Mouse (Mus musculus) C2C12 (cell line): Measurements from ENCODE around the gene Orm2. TPM values are rescaled to one million over a fixed set of nuclear protein-coding genes. Genes with fewer than 3 reads are reported as not detected.

Experiments used
- H3K27me3 ChIP-seq: one replicate; pipeline ENCODE4 v1.6.1; 2011; ENCODE audit not compliant: control insufficient read depth, insufficient read depth, insufficient read length
- H3K36me3 ChIP-seq: one replicate; pipeline ENCODE4 v1.6.1; 2011; ENCODE audit not compliant: control insufficient read depth, insufficient read depth
- H3K4me3 ChIP-seq: one replicate; pipeline ENCODE4 v1.5.1; 2011; ENCODE audit warnings: mild to moderate bottlenecking, control low read depth; ENCODE audit not compliant: poor library complexity, insufficient read depth, severe bottlenecking
- H3K79me2 ChIP-seq: one replicate; pipeline ENCODE4 v1.6.1; 2011; ENCODE audit not compliant: control insufficient read depth, insufficient read depth
- H3K79me3 ChIP-seq: one replicate; pipeline ENCODE4 v1.6.1; 2011; ENCODE audit warnings: low read depth, control low read depth
- H3ac ChIP-seq: one replicate; pipeline ENCODE3; 2011; ENCODE audit warnings: low read depth; ENCODE audit not compliant: control insufficient read depth, insufficient read length
- CEBPB ChIP-seq: IDR thresholded peaks from one replicate; pipeline ENCODE4 v1.6.1; 2011; ENCODE audit warnings: low read depth, mild to moderate bottlenecking, control low read depth, moderate library complexity
- CTCF ChIP-seq: IDR thresholded peaks from one replicate; pipeline ENCODE4 v1.5.1; 2011; ENCODE audit not compliant: control insufficient read depth, insufficient read depth, insufficient read length
- FOSL1 ChIP-seq: IDR thresholded peaks from one replicate; pipeline ENCODE4 v1.8.0; 2011; ENCODE audit warnings: mild to moderate bottlenecking, low read length; ENCODE audit not compliant: poor library complexity, insufficient read depth, severe bottlenecking
- MAX ChIP-seq: IDR thresholded peaks from one replicate; pipeline ENCODE4 v1.6.1; 2011; ENCODE audit warnings: mild to moderate bottlenecking, control low read depth
- MYOD1 ChIP-seq: IDR thresholded peaks from one replicate; pipeline ENCODE4 v1.6.1; 2011; ENCODE audit warnings: low read depth; ENCODE audit not compliant: control insufficient read depth, insufficient read length
- MYOG ChIP-seq: IDR thresholded peaks from one replicate; pipeline ENCODE4 v1.6.1; 2011; ENCODE audit not compliant: control insufficient read depth, insufficient read length; ENCODE audit errors: extremely low read depth
- USF1 ChIP-seq: IDR thresholded peaks from one replicate; pipeline ENCODE4 v1.6.1; 2011; ENCODE audit warnings: low read depth, mild to moderate bottlenecking, control low read depth, moderate library complexity
- polyA plus RNA-seq: library from polyadenylated mRNA; unstranded; fragments of >200 nt; fragmentation: generic; extraction: Trizol; gene quantifications from one replicate; pipeline ENCODE4 v1.2.1, GENCODE M21; 2012; ENCODE audit warnings: missing spikeins

The Orm2 gene
- polyA plus RNA-seq, 1 experiment: not detected

DNA sequence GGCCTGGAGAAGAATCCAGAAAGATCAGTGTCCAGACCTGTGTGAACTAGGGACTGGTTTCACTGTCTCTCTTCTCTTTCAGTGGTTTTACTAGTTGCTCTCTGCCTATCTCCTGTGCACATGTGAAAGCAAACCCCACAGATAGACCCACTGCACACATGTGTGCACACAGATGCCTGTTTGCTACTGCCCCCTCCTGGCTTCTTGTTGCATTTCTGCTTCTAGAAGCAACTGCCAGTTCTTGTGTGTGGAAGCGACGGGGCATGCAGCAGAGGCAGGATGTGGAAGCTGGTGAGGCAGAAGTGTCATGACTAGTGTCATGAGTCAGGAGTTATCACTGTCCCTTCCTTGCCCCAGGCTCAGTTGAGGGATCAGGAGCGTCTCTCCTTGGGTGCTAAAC is 9.6 kb downstream of the Orm2 start:
- Histone ChIP-seq H3K4me3 (no peak overlapping the region), H3K27me3 (no peaks in the 10 kb centered on the region), H3K79me2 (no peaks in the 10 kb centered on the region), H3ac (no peak overlapping the region), H3K36me3 (no peaks in the 10 kb centered on the region), H3K79me3 (no peaks in the 10 kb centered on the region)
- no peak for TF ChIP-seq USF1
- no peak for TF ChIP-seq CEBPB
- TF ChIP-seq MYOG: no peak
- TF ChIP-seq CTCF: peak; percentile 9
- TF ChIP-seq FOSL1: no peak
- TF ChIP-seq MAX: no peak
- TF ChIP-seq MYOD1: no peak

DNA sequence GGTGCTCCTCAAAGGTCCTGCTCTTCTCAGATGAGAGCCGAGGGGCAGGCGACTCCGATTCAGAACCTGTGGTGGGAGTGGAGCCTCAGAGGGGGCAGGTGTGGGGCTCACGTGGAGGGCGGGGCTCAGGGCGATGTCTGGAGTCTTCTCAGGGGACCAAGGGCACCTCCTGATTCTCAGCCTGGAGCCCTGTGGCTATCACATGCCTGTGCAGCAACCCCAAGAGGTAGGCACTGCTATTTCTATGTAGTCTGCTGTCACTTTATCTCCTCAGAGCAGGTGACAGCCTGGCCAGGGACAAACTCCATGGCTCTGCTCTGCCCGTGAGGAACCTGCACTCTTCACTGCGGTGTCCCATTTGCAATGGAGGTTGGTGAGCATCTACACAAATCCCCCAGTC is 11.2 kb downstream of the Orm2 start:
- TF ChIP-seq CTCF (no peak), MYOG (no peak), MYOD1 (no peak), MAX (no peak), USF1 (no peak), CEBPB (no peak), FOSL1 (no peak)

DNA sequence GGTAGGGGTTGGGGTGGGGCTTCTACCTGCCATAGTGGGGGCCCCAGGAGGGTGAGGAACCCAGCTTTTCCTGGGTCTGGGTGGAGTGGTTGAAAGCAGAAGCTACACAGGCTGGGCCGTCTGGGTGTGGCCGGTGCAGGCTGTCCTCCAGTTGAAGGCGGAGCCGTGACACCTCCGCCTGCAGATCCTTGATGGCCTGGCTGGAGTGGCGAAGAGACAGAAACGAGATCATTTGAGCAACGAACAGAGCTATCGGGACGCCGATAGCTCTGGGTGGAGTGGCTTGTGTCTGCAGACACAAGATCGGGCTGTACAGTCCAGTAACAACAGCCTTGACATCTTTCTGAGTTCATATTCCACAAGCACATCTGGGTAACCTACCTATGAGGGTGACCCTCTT is 12.1 kb downstream of the Orm2 start:
- Histone ChIP-seq H3K27me3 (no peaks in the 10 kb centered on the region), H3K36me3 (peaks cover 9% of the 10 kb centered on the region), H3K79me2 (no peaks in the 10 kb centered on the region), H3K79me3 (no peaks in the 10 kb centered on the region), H3ac (no peak overlapping the region), H3K4me3 (no peak overlapping the region)
- TF ChIP-seq MAX (no peak), MYOD1 (no peak), USF1 (no peak), CTCF (no peak), FOSL1 (no peak), CEBPB (no peak), MYOG (no peak)

More for the DNA sequence above, 11.2 kb downstream of the Orm2 start:
- H3K27me3 ChIP-seq: no peaks in the 10 kb centered on the region
- no peaks in the 10 kb centered on the region for H3K79me3 ChIP-seq
- H3K79me2 ChIP-seq: no peaks in the 10 kb centered on the region
- H3K36me3 ChIP-seq: peaks cover 9% of the 10 kb centered on the region
- H3ac ChIP-seq: no peak overlapping the region
- no peak overlapping the region for H3K4me3 ChIP-seq

DNA sequence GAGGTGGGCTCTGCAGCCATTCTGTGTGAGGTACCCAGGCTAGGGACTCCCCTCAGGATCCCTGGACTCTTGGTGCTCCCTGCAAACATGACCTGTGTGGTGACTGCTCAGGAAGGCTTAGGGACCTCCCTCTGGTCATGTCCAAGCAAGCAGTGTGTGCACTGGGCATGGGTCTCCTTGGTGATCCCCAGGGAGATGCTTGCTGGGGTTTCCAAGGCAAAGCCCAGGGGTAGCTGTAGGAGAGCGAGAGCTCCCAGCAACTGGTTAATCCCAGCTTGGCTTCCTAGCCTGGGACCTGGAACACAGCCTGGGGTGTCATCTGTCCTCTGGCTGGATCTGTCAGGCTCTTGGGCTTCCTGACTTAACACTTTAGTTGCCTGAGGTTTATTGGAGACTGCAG is 13.1 kb downstream of the Orm2 start:
- H3K36me3 ChIP-seq: peaks cover 9% of the 10 kb centered on the region
- H3K27me3 ChIP-seq: no peaks in the 10 kb centered on the region
- H3K79me2 ChIP-seq: no peaks in the 10 kb centered on the region
- no peaks in the 10 kb centered on the region for H3K79me3 ChIP-seq
- no peak overlapping the region for H3K4me3 ChIP-seq
- no peak overlapping the region for H3ac ChIP-seq
- no peak for TF ChIP-seq MYOG
- TF ChIP-seq USF1: no peak
- TF ChIP-seq MYOD1: no peak
- TF ChIP-seq FOSL1: no peak
- TF ChIP-seq CTCF: no peak
- TF ChIP-seq MAX: no peak
- no peak for TF ChIP-seq CEBPB

DNA sequence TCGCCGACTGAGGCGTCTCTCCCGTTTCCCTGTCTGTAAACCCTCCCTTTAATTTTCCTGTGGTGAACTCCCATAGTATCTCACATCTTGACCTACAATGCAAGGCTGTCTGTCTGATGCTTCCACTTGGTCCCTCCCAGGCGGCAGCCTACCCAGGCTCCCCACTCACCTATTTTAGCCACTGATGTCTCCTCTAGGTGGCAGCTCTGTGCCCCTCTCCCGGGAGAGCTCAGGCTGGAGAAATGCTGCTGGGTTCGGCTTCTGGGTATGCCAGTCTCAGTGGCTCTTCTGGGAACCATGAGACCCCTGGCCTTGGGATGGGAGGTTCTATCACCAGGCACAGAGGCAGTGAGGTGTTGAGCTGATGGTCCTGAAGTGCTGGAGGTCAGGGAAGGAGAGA is 15.2 kb downstream of the Orm2 start:
- Histone ChIP-seq H3K4me3 (no peak overlapping the region), H3K27me3 (no peaks in the 10 kb centered on the region), H3ac (no peak overlapping the region), H3K79me2 (no peaks in the 10 kb centered on the region), H3K79me3 (no peaks in the 10 kb centered on the region), H3K36me3 (peaks cover 12% of the 10 kb centered on the region)
- no peak for TF ChIP-seq MYOD1
- no peak for TF ChIP-seq CEBPB
- no peak for TF ChIP-seq CTCF
- TF ChIP-seq MYOG: no peak
- no peak for TF ChIP-seq USF1
- no peak for TF ChIP-seq FOSL1
- TF ChIP-seq MAX: no peak

DNA sequence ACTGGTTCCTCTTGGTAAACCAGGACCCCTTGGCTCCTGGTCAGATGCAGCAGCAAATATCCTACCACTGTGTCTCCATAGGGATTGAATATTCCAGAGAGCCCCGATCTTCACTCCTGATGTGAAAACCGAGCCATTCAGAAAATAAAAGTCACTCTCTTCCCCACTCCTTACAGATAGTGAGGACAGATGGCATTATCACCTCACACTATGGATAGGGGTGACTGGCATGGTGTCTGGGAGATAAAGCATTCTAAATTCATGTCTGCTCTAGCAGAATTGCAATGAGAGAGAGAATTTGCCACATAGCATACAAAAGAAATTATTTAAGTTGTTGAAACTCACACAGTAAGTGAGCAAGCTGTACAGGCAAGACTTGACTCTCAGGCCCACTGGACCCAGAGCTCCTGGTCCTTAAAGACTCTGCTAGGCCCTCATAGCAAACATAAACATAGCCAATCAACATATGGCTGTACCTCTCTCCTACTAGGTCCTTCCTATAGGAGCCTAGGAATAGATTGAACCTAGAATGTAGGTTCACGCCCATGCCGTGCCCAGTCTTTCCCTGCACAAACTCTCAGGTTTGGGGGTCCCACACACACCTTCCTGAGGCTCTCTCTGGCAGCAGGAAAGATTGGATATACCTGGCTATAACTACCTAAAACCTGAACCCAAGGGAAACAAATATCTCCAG is 20.6 kb downstream of the Orm2 start:
- Histone ChIP-seq H3K4me3 (no peak overlapping the region), H3K36me3 (peaks cover 5% of the 10 kb centered on the region), H3ac (no peak overlapping the region)

More for the DNA sequence above, 20.6 kb downstream of the Orm2 start:
- no peaks in the 10 kb centered on the region for H3K79me3 ChIP-seq
- H3K79me2 ChIP-seq: no peaks in the 10 kb centered on the region
- H3K27me3 ChIP-seq: no peaks in the 10 kb centered on the region
- no peak for TF ChIP-seq USF1
- TF ChIP-seq FOSL1: no peak
- TF ChIP-seq MYOD1: no peak
- no peak for TF ChIP-seq CTCF
- no peak for TF ChIP-seq MAX
- TF ChIP-seq MYOG: no peak
- TF ChIP-seq CEBPB: no peak
